Mouse (Mus musculus): ENCODE measurements around the gene Mrpl58. TPM values are rescaled to one million over a fixed set of nuclear protein-coding genes. Genes with fewer than 3 reads are reported as not detected.
A peak's percentile ranks its signal among the peaks of the same experiment; 100 is the strongest.

The Mrpl58 gene
- total RNA-seq, 2 experiments from 2014 or later = 64.4 to 81.8 TPM

GRCm38 (mm10) chr11:115421328-115421727 lies 17.8 kb downstream of the Mrpl58 start:
- ATAC-seq (replicated peaks; ENCODE audit: low FRiP score, low TSS enrichment, poor library complexity, severe bottlenecking) = no peak

GRCm38 (mm10) chr11:115421972-115422371 lies 18.4 kb downstream of the Mrpl58 start:
- ATAC-seq (replicated peaks; ENCODE audit: low FRiP score, low TSS enrichment, poor library complexity, severe bottlenecking) = no peak

GRCm38 (mm10) chr11:115423091-115423490 lies 19.5 kb downstream of the Mrpl58 start:
- ATAC-seq (replicated peaks; ENCODE audit: low FRiP score, low TSS enrichment, poor library complexity, severe bottlenecking) = no peak

- ATAC-seq (replicated peaks; ENCODE audit: low FRiP score, low TSS enrichment, poor library complexity, severe bottlenecking) = no peak
These were observed 21.1 kb downstream of the Mrpl58 start for GRCm38 (mm10) chr11:115424666-115425065.

- no peak for ATAC-seq (replicated peaks; ENCODE audit: low FRiP score, low TSS enrichment, poor library complexity, severe bottlenecking)
These were observed 22.1 kb downstream of the Mrpl58 start for GRCm38 (mm10) chr11:115425671-115426070.

GRCm38 (mm10) chr11:115427482-115428331 lies 24.2 kb downstream of the Mrpl58 start:
- ATAC-seq (replicated peaks; ENCODE audit: low FRiP score, low TSS enrichment, poor library complexity, severe bottlenecking) = peak; percentile 93

GRCm38 (mm10) chr11:115429307-115429706 lies 25.8 kb downstream of the Mrpl58 start:
- no peak for ATAC-seq (replicated peaks; ENCODE audit: low FRiP score, low TSS enrichment, poor library complexity, severe bottlenecking)

GRCm38 (mm10) chr11:115430561-115430960 lies 27.0 kb downstream of the Mrpl58 start:
- no peak for ATAC-seq (replicated peaks; ENCODE audit: low FRiP score, low TSS enrichment, poor library complexity, severe bottlenecking)

GRCm38 (mm10) chr11:115432814-115433213 lies 29.3 kb downstream of the Mrpl58 start:
- ATAC-seq (replicated peaks; ENCODE audit: low FRiP score, low TSS enrichment, poor library complexity, severe bottlenecking) = no peak

- no peak for ATAC-seq (replicated peaks; ENCODE audit: low FRiP score, low TSS enrichment, poor library complexity, severe bottlenecking)
These were observed 29.8 kb downstream of the Mrpl58 start for GRCm38 (mm10) chr11:115433342-115433741.

GRCm38 (mm10) chr11:115435596-115436337 lies 32.2 kb downstream of the Mrpl58 start:
- no peak for ATAC-seq (replicated peaks; ENCODE audit: low FRiP score, low TSS enrichment, poor library complexity, severe bottlenecking)

- ATAC-seq (replicated peaks; ENCODE audit: low FRiP score, low TSS enrichment, poor library complexity, severe bottlenecking) = no peak
These were observed 34.1 kb downstream of the Mrpl58 start for GRCm38 (mm10) chr11:115437571-115438122.

GRCm38 (mm10) chr11:115439326-115439725 lies 35.8 kb downstream of the Mrpl58 start:
- ATAC-seq (replicated peaks; ENCODE audit: low FRiP score, low TSS enrichment, poor library complexity, severe bottlenecking) = no peak

GRCm38 (mm10) chr11:115439906-115440595 lies 36.5 kb downstream of the Mrpl58 start, which contains the start of gene Trim80:
Gene Trim80 (plus strand): TSS chr11:115440545.
- no peak for ATAC-seq (replicated peaks; ENCODE audit: low FRiP score, low TSS enrichment, poor library complexity, severe bottlenecking)

GRCm38 (mm10) chr11:115441417-115441816 lies 37.9 kb downstream of the Mrpl58 start:
- no peak for ATAC-seq (replicated peaks; ENCODE audit: low FRiP score, low TSS enrichment, poor library complexity, severe bottlenecking)

GRCm38 (mm10) chr11:115446906-115447305 lies 43.4 kb downstream of the Mrpl58 start:
- no peak for ATAC-seq (replicated peaks; ENCODE audit: low FRiP score, low TSS enrichment, poor library complexity, severe bottlenecking)

GRCm38 (mm10) chr11:115447321-115447885 lies 43.9 kb downstream of the Mrpl58 start:
- no peak for ATAC-seq (replicated peaks; ENCODE audit: low FRiP score, low TSS enrichment, poor library complexity, severe bottlenecking)

- ATAC-seq (replicated peaks; ENCODE audit: low FRiP score, low TSS enrichment, poor library complexity, severe bottlenecking) = no peak
These were observed 44.5 kb downstream of the Mrpl58 start for GRCm38 (mm10) chr11:115448075-115448474.

GRCm38 (mm10) chr11:115448998-115449397 lies 45.4 kb downstream of the Mrpl58 start:
- no peak for ATAC-seq (replicated peaks; ENCODE audit: low FRiP score, low TSS enrichment, poor library complexity, severe bottlenecking)
